Mouse (Mus musculus) hindbrain, embryonic 15.5 days (tissue): ENCODE measurements around the gene Plekhg5. TPM values are rescaled to one million over a fixed set of nuclear protein-coding genes. Genes with fewer than 3 reads are reported as not detected.
"Not testable (repeated sequence)": the region's sequence is repeated elsewhere in the genome, so short reads cannot be mapped to it uniquely, and the experiment has no call there.

Experiments
- ATAC-seq: fragments of 200-750 bp; cut with Nextera tagmentation; 2 replicates; pipeline ENCODE4 v1.8.0; 2017; ENCODE audit warnings: low read depth, moderate number of reproducible peaks, moderate TSS enrichment; ENCODE audit not compliant: low FRiP score
- H3K27ac ChIP-seq: fragments of 300-500 bp; sonication (generic); replicated peaks from 2 replicates; pipeline ENCODE4 v1.5.1; 2015; ENCODE audit warnings: mild to moderate bottlenecking, inconsistent platforms
- H3K27me3 ChIP-seq: fragments of 300-500 bp; sonication (generic); 2 replicates; pipeline ENCODE4 v1.6.1; 2015; ENCODE audit warnings: control low read depth, inconsistent platforms
- H3K36me3 ChIP-seq: fragments of 300-500 bp; sonication (generic); 2 replicates; pipeline ENCODE4 v1.6.1; 2015; ENCODE audit warnings: control low read depth, inconsistent platforms
- H3K4me1 ChIP-seq: fragments of 300-500 bp; sonication (generic); replicated peaks from 2 replicates; pipeline ENCODE4 v1.6.1; 2015; ENCODE audit warnings: control low read depth, inconsistent platforms
- H3K4me2 ChIP-seq: fragments of 300-500 bp; sonication (generic); 2 replicates; pipeline ENCODE4 v1.6.1; 2015; ENCODE audit warnings: moderate library complexity, mild to moderate bottlenecking, inconsistent platforms
- H3K4me3 ChIP-seq: fragments of 300-500 bp; sonication (generic); 2 replicates; pipeline ENCODE4 v1.5.1; 2015; ENCODE audit warnings: mild to moderate bottlenecking, inconsistent platforms
- H3K9ac ChIP-seq: fragments of 300-500 bp; sonication (generic); 2 replicates; pipeline ENCODE4 v1.6.1; 2015; ENCODE audit warnings: inconsistent platforms
- H3K9me3 ChIP-seq: fragments of 300-500 bp; sonication (generic); 2 replicates; pipeline ENCODE4 v1.6.1; 2016; ENCODE audit warnings: control low read depth, inconsistent platforms
- WGBS: fragments of 180-500 bp; shearing (Covaris S2); methylation state at CpG from one replicate; pipeline ENCODE4 v1.1.7; 2015; 5-methylcytosine and 5-hydroxymethylcytosine counted together
- polyA plus RNA-seq: library from polyadenylated mRNA; unstranded; fragments of >200 nt; fragmentation: Nextera tagmentation; extraction: Ambion mirVana; gene quantifications from 2 replicates; pipeline ENCODE4 v1.2.1, GENCODE M21; 2015

Gene Plekhg5
- polyA plus RNA-seq = 11.7 and 13.5 TPM in 2 replicates

- no peaks in the 10 kb centered on the region for H3K36me3 ChIP-seq
- H3K4me1 ChIP-seq = peaks cover 11% of the 10 kb centered on the region
- H3K27ac ChIP-seq = peak within 1 kb of the TSS; percentile 32
- 0 out of 2 replicates have a peak within 1 kb of the TSS, but pooled peaks have one; percentile 3 for H3K4me2 ChIP-seq
- WGBS = 43% methylated on average over 10 of the region's 10 CpGs
- 0 out of 2 replicates have a peak, but pooled peaks have one; percentile 40 for ATAC-seq
- no peak within 1 kb of the TSS for H3K4me3 ChIP-seq
- no peak within 1 kb of the TSS for H3K9ac ChIP-seq
- no peaks in the 10 kb centered on the region for H3K9me3 ChIP-seq
- no peaks in the 10 kb centered on the region for H3K27me3 ChIP-seq
Measured at GRCm38 (mm10) chr4:152072121-152072601, at the start of gene Plekhg5. Gene Plekhg5 (plus strand): TSS chr4:152072498.

GRCm38 (mm10) chr4:152022506-152022905 lies 49.8 kb upstream of the Plekhg5 start:
- H3K4me2 ChIP-seq = no peak overlapping the region
- peaks cover 36% of the 10 kb centered on the region for H3K36me3 ChIP-seq
- no peak overlapping the region for H3K9ac ChIP-seq
- no peak overlapping the region for H3K4me3 ChIP-seq
- no peaks in the 10 kb centered on the region for H3K9me3 ChIP-seq
- H3K4me1 ChIP-seq = peaks cover 37% of the 10 kb centered on the region
- ATAC-seq = no peak
- WGBS = 89% methylated on average over 8 of the region's 8 CpGs
- no peak overlapping the region for H3K27ac ChIP-seq
- H3K27me3 ChIP-seq = no peaks in the 10 kb centered on the region

GRCm38 (mm10) chr4:152024525-152024924 lies 47.8 kb upstream of the Plekhg5 start:
- Histone ChIP-seq H3K4me2 (no peak overlapping the region), H3K9ac (no peak overlapping the region), H3K27me3 (no peaks in the 10 kb centered on the region), H3K9me3 (no peaks in the 10 kb centered on the region), H3K4me3 (no peak overlapping the region), H3K4me1 (peaks cover 50% of the 10 kb centered on the region), H3K36me3 (peaks cover 30% of the 10 kb centered on the region), H3K27ac (no peak overlapping the region)
- no peak for ATAC-seq
- WGBS = 91% methylated on average over 11 of the region's 11 CpGs

- Histone ChIP-seq H3K36me3 (peaks cover 7% of the 10 kb centered on the region; the same call in 1 of the 2 replicates), H3K4me2 (peak overlapping the region; percentile 99), H3K27ac (peak overlapping the region; percentile 70), H3K27me3 (no peaks in the 10 kb centered on the region), H3K9me3 (no peaks in the 10 kb centered on the region), H3K4me1 (peaks cover 58% of the 10 kb centered on the region), H3K4me3 (peak overlapping the region; percentile 84), H3K9ac (peak overlapping the region; percentile 88)
- peak; percentile 62 for ATAC-seq
- WGBS = 4% methylated on average over 28 of the region's 41 CpGs
Measured at GRCm38 (mm10) chr4:152026751-152027508, 45.4 kb upstream of the Plekhg5 start.

- peak; percentile 97 for ATAC-seq
- H3K9ac ChIP-seq = peak within 1 kb of the TSS; percentile 88
- H3K4me2 ChIP-seq = peak within 1 kb of the TSS; percentile 99
- H3K4me3 ChIP-seq = peak within 1 kb of the TSS; percentile 84
- H3K27ac ChIP-seq = peak within 1 kb of the TSS; percentile 70
- peaks cover 3% of the 10 kb centered on the region; the same call in 1 of the 2 replicates for H3K36me3 ChIP-seq
- no peaks in the 10 kb centered on the region for H3K9me3 ChIP-seq
- peaks cover 58% of the 10 kb centered on the region for H3K4me1 ChIP-seq
- no peaks in the 10 kb centered on the region for H3K27me3 ChIP-seq
- 0% methylated on average over 34 of the region's 35 CpGs for WGBS
Measured at GRCm38 (mm10) chr4:152027524-152027923, 44.8 kb upstream of the Plekhg5 start, which contains the start of gene Zbtb48. Gene Zbtb48 (minus strand): TSS chr4:152027671.

- Histone ChIP-seq H3K4me2 (peak overlapping the region; percentile 99), H3K9ac (peak overlapping the region; percentile 88), H3K27ac (peak overlapping the region; percentile 70; the same call in 1 of the 2 replicates), H3K27me3 (no peaks in the 10 kb centered on the region), H3K4me1 (peaks cover 56% of the 10 kb centered on the region), H3K36me3 (peaks cover 2% of the 10 kb centered on the region; the same call in 1 of the 2 replicates), H3K4me3 (peak overlapping the region; percentile 84), H3K9me3 (no peaks in the 10 kb centered on the region)
- WGBS = 63% methylated on average over 15 of the region's 15 CpGs
- no peak for ATAC-seq
Measured at GRCm38 (mm10) chr4:152028456-152028855, 43.8 kb upstream of the Plekhg5 start.

GRCm38 (mm10) chr4:152029087-152029486 lies 43.2 kb upstream of the Plekhg5 start:
- Histone ChIP-seq H3K4me1 (peaks cover 51% of the 10 kb centered on the region), H3K27ac (no peak overlapping the region), H3K9me3 (no peaks in the 10 kb centered on the region), H3K9ac (no peak overlapping the region), H3K4me2 (peak overlapping the region; percentile 99), H3K4me3 (no peak overlapping the region), H3K36me3 (no peaks in the 10 kb centered on the region), H3K27me3 (no peaks in the 10 kb centered on the region)
- ATAC-seq = no peak
- 37% methylated on average over 5 of the region's 5 CpGs for WGBS

GRCm38 (mm10) chr4:152029997-152030396 lies 42.3 kb upstream of the Plekhg5 start:
- no peaks in the 10 kb centered on the region for H3K36me3 ChIP-seq
- WGBS = 56% methylated on average over 4 of the region's 4 CpGs
- no peaks in the 10 kb centered on the region for H3K27me3 ChIP-seq
- peaks cover 42% of the 10 kb centered on the region for H3K4me1 ChIP-seq
- H3K4me3 ChIP-seq = no peak overlapping the region
- H3K9me3 ChIP-seq = no peaks in the 10 kb centered on the region
- no peak overlapping the region for H3K9ac ChIP-seq
- ATAC-seq = no peak
- peak overlapping the region; percentile 20 for H3K4me2 ChIP-seq
- no peak overlapping the region for H3K27ac ChIP-seq

- WGBS = 92% methylated on average over 13 of the region's 13 CpGs
- ATAC-seq = no peak
- H3K9me3 ChIP-seq = no peaks in the 10 kb centered on the region
Measured at GRCm38 (mm10) chr4:152032922-152033321, 39.4 kb upstream of the Plekhg5 start.

GRCm38 (mm10) chr4:152036464-152036863 lies 35.8 kb upstream of the Plekhg5 start:
- not testable (repeated sequence) for H3K4me2 ChIP-seq, ATAC-seq, H3K4me3 ChIP-seq, H3K27ac ChIP-seq, H3K9me3 ChIP-seq, H3K36me3 ChIP-seq, H3K27me3 ChIP-seq, H3K9ac ChIP-seq
- H3K4me1 ChIP-seq = peaks cover 14% of the 10 kb centered on the region
- 92% methylated on average over 6 of the region's 6 CpGs for WGBS

More at GRCm38 (mm10) chr4:152032922-152033321, 39.4 kb upstream of the Plekhg5 start:
- Histone ChIP-seq H3K4me1 (peaks cover 20% of the 10 kb centered on the region), H3K27ac (no peak overlapping the region), H3K9ac (no peak overlapping the region), H3K27me3 (no peaks in the 10 kb centered on the region), H3K4me2 (no peak overlapping the region), H3K4me3 (no peak overlapping the region), H3K36me3 (no peaks in the 10 kb centered on the region)

GRCm38 (mm10) chr4:152038225-152038984 lies 33.9 kb upstream of the Plekhg5 start, which contains the start of gene Tas1r1:
Gene Tas1r1 (minus strand): TSS chr4:152038568.
- H3K27me3 ChIP-seq = no peaks in the 10 kb centered on the region
- peak within 1 kb of the TSS; percentile 72 for H3K27ac ChIP-seq
- peak within 1 kb of the TSS; percentile 84 for H3K4me2 ChIP-seq
- H3K9ac ChIP-seq = peak within 1 kb of the TSS; percentile 82
- peaks cover 14% of the 10 kb centered on the region for H3K4me1 ChIP-seq
- 49% methylated on average over 10 of the region's 10 CpGs for WGBS
- peak within 1 kb of the TSS; percentile 96 for H3K4me3 ChIP-seq
- H3K36me3 ChIP-seq = peaks cover 20% of the 10 kb centered on the region
- ATAC-seq = peak; percentile 23; the same call in 1 of the 2 replicates
- no peaks in the 10 kb centered on the region for H3K9me3 ChIP-seq
